Mouse (Mus musculus): ENCODE measurements around the gene Filip1.

DNA sequence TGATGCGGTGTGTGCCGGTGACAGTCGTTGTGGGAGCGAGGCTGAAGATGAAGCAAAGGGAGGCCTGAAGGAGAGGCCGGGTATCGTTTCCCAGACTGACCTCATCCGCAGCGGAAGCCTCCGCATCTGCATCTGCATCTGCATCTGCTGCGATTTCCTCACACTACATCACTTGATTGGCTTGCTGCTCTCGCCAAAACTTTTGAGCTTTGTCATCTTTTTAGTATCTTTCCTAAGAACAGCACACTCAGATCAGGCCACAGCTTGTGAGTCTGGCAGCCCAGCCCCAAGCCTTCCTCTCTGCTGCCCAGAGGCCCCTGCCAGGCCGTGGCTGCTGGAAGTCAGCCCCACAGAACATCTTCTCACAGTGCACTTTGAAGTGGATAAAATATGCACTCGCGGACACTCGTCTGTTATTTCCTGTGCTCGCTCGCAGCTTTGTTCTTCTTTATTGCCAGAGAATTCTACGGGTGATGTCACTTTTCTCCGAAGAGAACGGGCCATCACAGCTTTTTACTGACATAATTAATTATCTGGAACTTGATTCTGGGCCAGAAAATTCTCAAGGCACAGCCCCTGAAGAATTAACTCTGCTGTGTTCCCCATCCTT, 137.0 kb downstream of the Filip1 start:
- TF ChIP-seq POLR2A (IDR thresholded peaks at IDR 0.05; ENCODE audit: borderline replicate concordance, extremely low read depth, insufficient read depth, insufficient read length, poor library complexity, severe bottlenecking): no peak
- TF ChIP-seq CTCF (IDR thresholded peaks at IDR 0.05; ENCODE audit: borderline replicate concordance, extremely low read depth, insufficient read depth, insufficient read length): no peak

Data from brain, embryonic 14.5 days (tissue).